Mouse (Mus musculus) liver, adult 2 months (tissue): Measurements from ENCODE around the gene Tbl2. TPM values are rescaled to one million over a fixed set of nuclear protein-coding genes. Genes with fewer than 3 reads are reported as not detected.

Source experiments
- DNase-seq: peaks from one replicate; pipeline ENCODE4 v3.0.0-alpha.2; 2011; ENCODE audit warnings: low read depth, low spot score; ENCODE audit errors: extremely low read depth
- H3K27ac ChIP-seq: fragments of 200-500 bp; replicated peaks from 2 replicates; pipeline ENCODE4 v1.5.1; 2012; ENCODE audit warnings: low read depth, mild to moderate bottlenecking, control low read depth, inconsistent platforms, low read length; ENCODE audit not compliant: insufficient read depth
- H3K27me3 ChIP-seq: fragments of 200-500 bp; 2 replicates; pipeline ENCODE4 v1.6.1; 2012; ENCODE audit warnings: mild to moderate bottlenecking, moderate library complexity, low read length, inconsistent platforms; ENCODE audit not compliant: control insufficient read depth, insufficient read depth
- H3K36me3 ChIP-seq: fragments of 200-500 bp; 2 replicates; pipeline ENCODE4 v1.6.1; 2012; ENCODE audit warnings: low read length, inconsistent platforms; ENCODE audit not compliant: control insufficient read depth, insufficient read depth
- H3K4me1 ChIP-seq: fragments of 200-500 bp; 2 replicates; pipeline ENCODE4 v1.6.1; 2011; ENCODE audit warnings: low read length; ENCODE audit not compliant: control insufficient read depth, insufficient read depth
- H3K4me3 ChIP-seq: fragments of 200-500 bp; 2 replicates; pipeline ENCODE4 v1.5.1; 2011; ENCODE audit warnings: low read depth, mild to moderate bottlenecking, control low read depth, low read length, moderate library complexity; ENCODE audit not compliant: insufficient read depth
- H3K79me2 ChIP-seq: fragments of 200-500 bp; 2 replicates; pipeline ENCODE4 v1.6.1; 2012; ENCODE audit warnings: inconsistent platforms, mild to moderate bottlenecking, low read length, moderate library complexity; ENCODE audit not compliant: control insufficient read depth, insufficient read depth
- H3K9ac ChIP-seq: fragments of 200-500 bp; 2 replicates; pipeline ENCODE4 v1.6.1; 2012; ENCODE audit warnings: low read depth, mild to moderate bottlenecking, control low read depth, inconsistent platforms, low read length
- CTCF ChIP-seq: fragments of 200-500 bp; IDR thresholded peaks from 2 replicates; pipeline ENCODE4 v1.5.1; 2011; ENCODE audit warnings: low read depth, low read length, control low read depth
- POLR2A ChIP-seq: fragments of 200-500 bp; IDR thresholded peaks from 2 replicates; pipeline ENCODE4 v1.6.1; 2011; ENCODE audit warnings: low read length, control low read depth; ENCODE audit not compliant: insufficient read depth; ENCODE audit errors: extremely low read depth
- WGBS: fragments of 180-500 bp; shearing (Covaris S2); methylation state at CpG from one replicate; pipeline ENCODE4 v1.1.7; 2018; 5-methylcytosine and 5-hydroxymethylcytosine counted together
- polyA plus RNA-seq: library from polyadenylated mRNA; depleted of rRNA; stranded (reverse); fragments of >200 nt; gene quantifications from 2 replicates; pipeline ENCODE4 v1.2.3, GENCODE M21; 2012
- total RNA-seq: library from RNA; depleted of rRNA; stranded (reverse); fragments of >200 nt; gene quantifications from 2 replicates; pipeline ENCODE4 v1.2.3, GENCODE M21; 2014

Gene Tbl2
- total and polyA plus RNA-seq, 2 experiments: 5.8 to 9.6 TPM

GRCm38 (mm10) chr5:135120753-135121152 lies 28.7 kb upstream of the Tbl2 start:
- TF ChIP-seq POLR2A: no peak
- no peak for TF ChIP-seq CTCF
- Histone ChIP-seq H3K9ac (no peak overlapping the region), H3K27ac (no peak overlapping the region), H3K4me1 (peaks cover 12% of the 10 kb centered on the region), H3K36me3 (peaks cover 61% of the 10 kb centered on the region), H3K79me2 (peaks cover 4% of the 10 kb centered on the region; the same call in 1 of the 2 replicates), H3K4me3 (no peak overlapping the region), H3K27me3 (no peaks in the 10 kb centered on the region)
- 59% methylated on average over 4 of the region's 4 CpGs for WGBS
- no peak for DNase-seq

DNA sequence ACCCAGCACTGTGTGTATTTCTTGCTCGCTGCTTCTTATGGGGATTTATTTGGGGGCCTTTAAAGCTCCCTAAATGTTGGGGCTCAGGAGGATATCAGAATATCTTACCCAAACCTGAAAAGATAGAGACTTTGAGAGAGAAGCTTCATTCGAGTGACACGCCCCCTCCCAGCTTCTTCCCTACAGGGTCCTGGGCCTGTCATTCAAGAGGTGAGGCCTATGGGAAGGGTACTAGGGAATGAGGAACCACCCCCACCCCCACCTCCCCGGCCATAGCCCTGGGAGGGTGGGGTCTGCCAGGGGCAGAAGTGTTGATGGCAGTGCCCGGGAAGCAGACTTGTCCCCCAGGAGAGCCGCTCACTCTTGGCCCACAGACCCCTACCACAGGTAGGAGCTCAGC lies 23.3 kb upstream of the Tbl2 start:
- no peak for TF ChIP-seq CTCF
- no peak for TF ChIP-seq POLR2A
- no peak overlapping the region for H3K4me3 ChIP-seq
- H3K27me3 ChIP-seq: no peaks in the 10 kb centered on the region
- H3K27ac ChIP-seq: no peak overlapping the region
- DNase-seq: no peak
- no peaks in the 10 kb centered on the region; the same call in 1 of the 2 replicates for H3K4me1 ChIP-seq
- 0 out of 2 replicates have a peak, but pooled peaks cover 2% of the 10 kb centered on the region for H3K79me2 ChIP-seq
- peaks cover 82% of the 10 kb centered on the region for H3K36me3 ChIP-seq
- no peak overlapping the region for H3K9ac ChIP-seq
- WGBS: 81% methylated on average over 6 of the region's 6 CpGs

DNA sequence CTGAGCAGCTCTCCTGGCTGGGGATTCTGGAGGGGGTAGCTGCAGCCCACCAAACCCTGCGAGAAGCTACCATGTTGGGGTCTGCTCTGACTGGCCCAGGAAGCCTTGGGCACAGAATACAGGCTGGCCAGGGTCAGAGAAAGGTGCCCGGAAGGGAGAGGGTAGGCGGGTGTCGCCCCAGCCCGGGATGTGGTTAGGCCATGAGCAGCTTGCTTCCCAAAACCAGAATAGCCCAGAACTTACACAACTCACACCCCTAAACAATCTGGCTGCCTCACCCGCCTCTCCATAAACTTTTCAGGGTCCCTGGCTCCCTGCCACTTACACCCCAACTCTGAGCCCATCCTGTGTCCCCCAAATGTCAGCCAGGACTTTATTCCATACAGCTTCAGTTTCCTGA lies 21.8 kb upstream of the Tbl2 start:
- 86% methylated on average over 6 of the region's 6 CpGs for WGBS
- no peak overlapping the region for H3K27ac ChIP-seq
- H3K36me3 ChIP-seq: peaks cover 76% of the 10 kb centered on the region
- no peak overlapping the region for H3K9ac ChIP-seq
- no peaks in the 10 kb centered on the region; the same call in 1 of the 2 replicates for H3K4me1 ChIP-seq
- H3K4me3 ChIP-seq: no peak overlapping the region
- no peak for DNase-seq
- TF ChIP-seq CTCF (no peak), POLR2A (no peak)
- H3K79me2 ChIP-seq: 0 out of 2 replicates have a peak, but pooled peaks cover 2% of the 10 kb centered on the region
- no peaks in the 10 kb centered on the region for H3K27me3 ChIP-seq

- no peaks in the 10 kb centered on the region for H3K27me3 ChIP-seq
- H3K36me3 ChIP-seq: peaks cover 71% of the 10 kb centered on the region
- H3K9ac ChIP-seq: no peak overlapping the region
- TF ChIP-seq CTCF (no peak), POLR2A (no peak)
- H3K4me1 ChIP-seq: no peaks in the 10 kb centered on the region; the same call in 1 of the 2 replicates
- no peak for DNase-seq
- H3K79me2 ChIP-seq: no peaks in the 10 kb centered on the region
- H3K27ac ChIP-seq: no peak overlapping the region
- H3K4me3 ChIP-seq: no peak overlapping the region
- 92% methylated on average over 4 of the region's 4 CpGs for WGBS
Measured at GRCm38 (mm10) chr5:135129747-135130146, 19.7 kb upstream of the Tbl2 start.

- Histone ChIP-seq H3K4me3 (no peak overlapping the region), H3K27ac (no peak overlapping the region), H3K36me3 (peaks cover 58% of the 10 kb centered on the region), H3K4me1 (no peaks in the 10 kb centered on the region), H3K79me2 (no peaks in the 10 kb centered on the region), H3K9ac (no peak overlapping the region), H3K27me3 (no peaks in the 10 kb centered on the region)
- TF ChIP-seq CTCF (no peak), POLR2A (no peak)
- DNase-seq: no peak
- WGBS: 64% methylated on average over 26 of the region's 26 CpGs
Measured at GRCm38 (mm10) chr5:135133736-135134405, 15.6 kb upstream of the Tbl2 start.

DNA sequence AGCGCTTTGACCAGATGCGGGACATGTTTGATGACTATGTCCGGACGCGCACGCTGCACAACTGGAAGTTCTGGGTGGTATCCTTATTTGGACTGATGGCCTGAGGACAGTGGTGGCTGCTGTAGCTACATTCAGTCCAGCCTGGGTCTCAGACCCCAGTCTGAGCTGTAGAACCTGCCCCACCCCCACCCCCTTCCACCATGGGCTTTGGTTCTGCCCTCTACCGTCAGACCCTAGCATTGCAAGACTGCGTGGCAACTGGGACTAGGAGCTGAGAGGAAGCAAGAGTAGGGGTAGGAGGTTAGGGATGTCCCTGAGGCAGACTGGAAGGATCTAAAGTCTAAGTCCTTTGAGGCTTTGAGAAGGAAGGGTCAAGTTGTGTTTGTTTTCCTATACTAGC lies 14.9 kb upstream of the Tbl2 start:
- Histone ChIP-seq H3K36me3 (peaks cover 51% of the 10 kb centered on the region), H3K4me1 (no peaks in the 10 kb centered on the region), H3K27me3 (no peaks in the 10 kb centered on the region), H3K27ac (no peak overlapping the region), H3K4me3 (no peak overlapping the region), H3K79me2 (no peaks in the 10 kb centered on the region), H3K9ac (no peak overlapping the region)
- 59% methylated on average over 8 of the region's 8 CpGs for WGBS
- DNase-seq: no peak
- TF ChIP-seq POLR2A (no peak), CTCF (peak; percentile 63)
